Mouse (Mus musculus): ENCODE results near the gene Ldlr. TPM values are rescaled to one million over a fixed set of nuclear protein-coding genes. Genes with fewer than 3 reads are reported as not detected.
"Not testable (repeated sequence)": the region's sequence is repeated elsewhere in the genome, so short reads cannot be mapped to it uniquely, and the experiment has no call there.

Gene Ldlr
- 76.7 and 81.2 TPM in 2 replicates for polyA plus RNA-seq (2015; fragmentation: Nextera tagmentation; extraction: Ambion mirVana)

- Histone ChIP-seq H3K9me3 (no peaks in the 10 kb centered on the region), H3K4me1 (replicated peaks) (peaks cover 39% of the 10 kb centered on the region), H3K36me3 (peaks cover 4% of the 10 kb centered on the region; the same call in 1 of the 2 replicates), H3K4me3 (replicated peaks) (peak within 1 kb of the TSS; percentile 54), H3K4me2 (replicated peaks) (peak within 1 kb of the TSS; percentile 81), H3K27me3 (replicated peaks) (no peaks in the 10 kb centered on the region), H3K9ac (peak within 1 kb of the TSS; percentile 69), H3K27ac (peak within 1 kb of the TSS; percentile 93)
- under 1% methylated on average over 47 of the region's 47 CpGs for WGBS
- peak; percentile 90 for ATAC-seq
Measured at GRCm38 (mm10) chr9:21723377-21724146, at the start of gene Ldlr. Gene Ldlr (plus strand): TSS chr9:21723483.

GRCm38 (mm10) chr9:21677706-21678105, 45.6 kb upstream of the Ldlr start:
- no peak overlapping the region for H3K9ac ChIP-seq
- WGBS = 92% methylated on average over 17 of the region's 17 CpGs
- H3K4me1 ChIP-seq (replicated peaks) = no peaks in the 10 kb centered on the region
- H3K9me3 ChIP-seq = no peaks in the 10 kb centered on the region
- H3K27ac ChIP-seq = no peak overlapping the region
- H3K36me3 ChIP-seq = peaks cover 65% of the 10 kb centered on the region
- no peak overlapping the region for H3K4me2 ChIP-seq (replicated peaks)
- no peak overlapping the region for H3K4me3 ChIP-seq (replicated peaks)
- H3K27me3 ChIP-seq (replicated peaks) = no peaks in the 10 kb centered on the region
- no peak for ATAC-seq

- WGBS = 86% methylated on average over 4 of the region's 4 CpGs
- H3K4me2 ChIP-seq (replicated peaks) = no peak overlapping the region
- H3K27ac ChIP-seq = no peak overlapping the region
- no peaks in the 10 kb centered on the region for H3K27me3 ChIP-seq (replicated peaks)
- H3K4me1 ChIP-seq (replicated peaks) = no peaks in the 10 kb centered on the region
- H3K36me3 ChIP-seq = peaks cover 58% of the 10 kb centered on the region
- H3K9ac ChIP-seq = no peak overlapping the region
- H3K9me3 ChIP-seq = no peaks in the 10 kb centered on the region
- no peak overlapping the region for H3K4me3 ChIP-seq (replicated peaks)
- no peak for ATAC-seq
Measured at GRCm38 (mm10) chr9:21680448-21680847, 42.8 kb upstream of the Ldlr start.

- Histone ChIP-seq H3K4me1 (replicated peaks) (no peaks in the 10 kb centered on the region), H3K4me3 (replicated peaks) (no peak overlapping the region), H3K36me3 (peaks cover 65% of the 10 kb centered on the region), H3K9ac (no peak overlapping the region), H3K4me2 (replicated peaks) (no peak overlapping the region), H3K27ac (no peak overlapping the region), H3K9me3 (no peaks in the 10 kb centered on the region), H3K27me3 (replicated peaks) (no peaks in the 10 kb centered on the region)
- no peak for ATAC-seq
- WGBS = 87% methylated on average over 4 of the region's 4 CpGs
Measured at GRCm38 (mm10) chr9:21682827-21683226, 40.5 kb upstream of the Ldlr start.

GRCm38 (mm10) chr9:21683897-21684296, 39.4 kb upstream of the Ldlr start:
- H3K4me3 ChIP-seq (replicated peaks) = no peak overlapping the region
- H3K4me1 ChIP-seq (replicated peaks) = no peaks in the 10 kb centered on the region
- WGBS = 88% methylated on average over 3 of the region's 3 CpGs
- H3K36me3 ChIP-seq = peaks cover 57% of the 10 kb centered on the region
- H3K9me3 ChIP-seq = no peaks in the 10 kb centered on the region
- H3K27me3 ChIP-seq (replicated peaks) = no peaks in the 10 kb centered on the region
- no peak overlapping the region for H3K27ac ChIP-seq
- H3K9ac ChIP-seq = no peak overlapping the region
- H3K4me2 ChIP-seq (replicated peaks) = no peak overlapping the region
- no peak for ATAC-seq

- Histone ChIP-seq H3K4me1 (replicated peaks) (no peaks in the 10 kb centered on the region), H3K36me3 (peaks cover 49% of the 10 kb centered on the region), H3K4me2 (replicated peaks) (no peak overlapping the region), H3K27ac (no peak overlapping the region), H3K9me3 (no peaks in the 10 kb centered on the region), H3K4me3 (replicated peaks) (no peak overlapping the region), H3K9ac (no peak overlapping the region), H3K27me3 (replicated peaks) (no peaks in the 10 kb centered on the region)
- ATAC-seq = 0 out of 2 replicates have a peak, but pooled peaks have one; percentile 39
- 71% methylated on average over 7 of the region's 7 CpGs for WGBS
Measured at GRCm38 (mm10) chr9:21688554-21688953, 34.7 kb upstream of the Ldlr start.

GRCm38 (mm10) chr9:21690031-21690430, 33.3 kb upstream of the Ldlr start:
- no peak for ATAC-seq
- Histone ChIP-seq H3K27me3 (replicated peaks) (no peaks in the 10 kb centered on the region), H3K4me2 (replicated peaks) (no peak overlapping the region), H3K9me3 (no peaks in the 10 kb centered on the region), H3K36me3 (peaks cover 40% of the 10 kb centered on the region), H3K4me3 (replicated peaks) (no peak overlapping the region), H3K4me1 (replicated peaks) (no peaks in the 10 kb centered on the region), H3K27ac (no peak overlapping the region), H3K9ac (no peak overlapping the region)
- 86% methylated on average over 3 of the region's 3 CpGs for WGBS

- H3K4me1 ChIP-seq (replicated peaks) = no peaks in the 10 kb centered on the region
- H3K27me3 ChIP-seq (replicated peaks) = no peaks in the 10 kb centered on the region
- H3K27ac ChIP-seq = no peak overlapping the region
- no peaks in the 10 kb centered on the region for H3K9me3 ChIP-seq
- H3K4me3 ChIP-seq (replicated peaks) = no peak overlapping the region
- H3K9ac ChIP-seq = no peak overlapping the region
- 48% methylated on average over 2 of the region's 2 CpGs for WGBS
- H3K36me3 ChIP-seq = peaks cover 22% of the 10 kb centered on the region
- ATAC-seq = 0 out of 2 replicates have a peak, but pooled peaks have one; percentile 29
- H3K4me2 ChIP-seq (replicated peaks) = no peak overlapping the region
Measured at GRCm38 (mm10) chr9:21691862-21692261, 31.4 kb upstream of the Ldlr start.

- Histone ChIP-seq H3K4me2 (replicated peaks) (no peak overlapping the region), H3K36me3 (peaks cover 19% of the 10 kb centered on the region), H3K27me3 (replicated peaks) (no peaks in the 10 kb centered on the region), H3K4me3 (replicated peaks) (no peak overlapping the region), H3K27ac (no peak overlapping the region), H3K4me1 (replicated peaks) (no peaks in the 10 kb centered on the region), H3K9ac (no peak overlapping the region), H3K9me3 (no peaks in the 10 kb centered on the region)
- 93% methylated on average over 4 of the region's 4 CpGs for WGBS
- ATAC-seq = no peak
Measured at GRCm38 (mm10) chr9:21692491-21692890, 30.8 kb upstream of the Ldlr start.

- H3K4me3 ChIP-seq (replicated peaks) = no peak overlapping the region
- no peak overlapping the region for H3K27ac ChIP-seq
- H3K9me3 ChIP-seq = no peaks in the 10 kb centered on the region
- H3K27me3 ChIP-seq (replicated peaks) = no peaks in the 10 kb centered on the region
- H3K36me3 ChIP-seq = peaks cover 16% of the 10 kb centered on the region; the same call in 1 of the 2 replicates
- no peak overlapping the region for H3K4me2 ChIP-seq (replicated peaks)
- H3K4me1 ChIP-seq (replicated peaks) = no peaks in the 10 kb centered on the region
- no peak overlapping the region for H3K9ac ChIP-seq
- ATAC-seq = peak; percentile 74
Measured at GRCm38 (mm10) chr9:21694071-21694470, 29.2 kb upstream of the Ldlr start.

GRCm38 (mm10) chr9:21695229-21695792, 28.0 kb upstream of the Ldlr start:
- Histone ChIP-seq H3K27me3 (replicated peaks) (no peaks in the 10 kb centered on the region), H3K27ac (no peak overlapping the region), H3K4me3 (replicated peaks) (no peak overlapping the region), H3K9me3 (no peaks in the 10 kb centered on the region), H3K36me3 (peaks cover 20% of the 10 kb centered on the region; the same call in 1 of the 2 replicates), H3K4me1 (replicated peaks) (no peaks in the 10 kb centered on the region), H3K4me2 (replicated peaks) (no peak overlapping the region), H3K9ac (no peak overlapping the region)
- ATAC-seq = no peak
- WGBS = 92% methylated on average over 5 of the region's 5 CpGs

GRCm38 (mm10) chr9:21697121-21697520, 26.2 kb upstream of the Ldlr start:
- Histone ChIP-seq H3K9ac (no peak overlapping the region), H3K4me3 (replicated peaks) (no peak overlapping the region), H3K36me3 (peaks cover 37% of the 10 kb centered on the region), H3K4me1 (replicated peaks) (no peaks in the 10 kb centered on the region), H3K9me3 (no peaks in the 10 kb centered on the region), H3K27me3 (replicated peaks) (no peaks in the 10 kb centered on the region), H3K4me2 (replicated peaks) (no peak overlapping the region), H3K27ac (no peak overlapping the region)
- peak; percentile 20; the same call in 1 of the 2 replicates for ATAC-seq
- WGBS = 68% methylated on average over 6 of the region's 6 CpGs

GRCm38 (mm10) chr9:21699280-21699679, 24.0 kb upstream of the Ldlr start:
- not testable (repeated sequence) for ATAC-seq; H3K4me2 ChIP-seq (replicated peaks); H3K27me3 ChIP-seq (replicated peaks); H3K27ac ChIP-seq; H3K4me3 ChIP-seq (replicated peaks); H3K9ac ChIP-seq; H3K4me1 ChIP-seq (replicated peaks); H3K9me3 ChIP-seq
- H3K36me3 ChIP-seq = peaks cover 43% of the 10 kb centered on the region
- 74% methylated on average over 6 of the region's 6 CpGs for WGBS

Measured in intestine, embryonic 15.5 days (tissue).